Mouse (Mus musculus): ENCODE data around the gene Men1. TPM values are rescaled to one million over a fixed set of nuclear protein-coding genes. Genes with fewer than 3 reads are reported as not detected.
A peak's percentile ranks its signal among the peaks of the same experiment; 100 is the strongest.

The Men1 gene
- polyA plus RNA-seq, 2 experiments from 2014 or later, result 16.9 to 32.1 TPM

DNA sequence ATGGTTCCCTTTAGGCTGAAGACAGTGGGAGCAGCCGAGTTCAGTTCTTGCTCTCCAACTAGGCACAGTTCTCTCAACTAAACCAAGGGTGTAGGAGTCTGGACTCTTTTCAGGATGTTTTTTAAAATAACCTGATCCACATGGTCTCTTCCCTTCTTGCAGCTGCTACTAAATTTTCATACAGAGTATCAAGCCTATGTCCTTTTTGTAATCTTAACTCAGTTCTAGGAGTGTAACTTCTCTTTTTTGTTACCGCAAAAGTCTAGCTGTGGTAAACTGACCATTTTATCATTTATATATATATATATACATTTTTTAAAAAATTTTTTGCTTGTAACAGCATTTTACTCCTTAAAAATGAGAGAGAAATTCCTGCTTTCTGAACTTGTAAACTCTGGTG, 35.4 kb downstream of the Men1 start:
- no peak for ATAC-seq

DNA sequence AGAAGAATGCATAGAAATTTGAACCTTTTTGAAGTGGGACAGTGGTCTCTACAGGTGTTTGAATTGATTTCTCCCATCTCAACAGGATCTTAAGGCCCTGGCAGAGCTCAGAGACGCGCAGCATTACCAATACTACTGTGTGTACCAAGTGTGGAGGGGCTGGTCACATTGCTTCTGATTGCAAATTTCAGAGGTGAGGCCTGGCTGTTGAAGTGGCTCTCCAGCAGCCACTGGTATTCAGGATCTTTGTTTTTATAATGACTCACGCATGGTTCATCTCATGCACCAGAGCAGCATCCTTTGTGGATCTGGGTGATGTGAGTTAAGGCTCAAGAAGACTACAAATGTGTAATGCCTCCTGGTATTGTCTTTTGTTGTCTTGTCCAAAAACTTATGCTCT, 37.7 kb downstream of the Men1 start:
- ATAC-seq, result no peak

DNA sequence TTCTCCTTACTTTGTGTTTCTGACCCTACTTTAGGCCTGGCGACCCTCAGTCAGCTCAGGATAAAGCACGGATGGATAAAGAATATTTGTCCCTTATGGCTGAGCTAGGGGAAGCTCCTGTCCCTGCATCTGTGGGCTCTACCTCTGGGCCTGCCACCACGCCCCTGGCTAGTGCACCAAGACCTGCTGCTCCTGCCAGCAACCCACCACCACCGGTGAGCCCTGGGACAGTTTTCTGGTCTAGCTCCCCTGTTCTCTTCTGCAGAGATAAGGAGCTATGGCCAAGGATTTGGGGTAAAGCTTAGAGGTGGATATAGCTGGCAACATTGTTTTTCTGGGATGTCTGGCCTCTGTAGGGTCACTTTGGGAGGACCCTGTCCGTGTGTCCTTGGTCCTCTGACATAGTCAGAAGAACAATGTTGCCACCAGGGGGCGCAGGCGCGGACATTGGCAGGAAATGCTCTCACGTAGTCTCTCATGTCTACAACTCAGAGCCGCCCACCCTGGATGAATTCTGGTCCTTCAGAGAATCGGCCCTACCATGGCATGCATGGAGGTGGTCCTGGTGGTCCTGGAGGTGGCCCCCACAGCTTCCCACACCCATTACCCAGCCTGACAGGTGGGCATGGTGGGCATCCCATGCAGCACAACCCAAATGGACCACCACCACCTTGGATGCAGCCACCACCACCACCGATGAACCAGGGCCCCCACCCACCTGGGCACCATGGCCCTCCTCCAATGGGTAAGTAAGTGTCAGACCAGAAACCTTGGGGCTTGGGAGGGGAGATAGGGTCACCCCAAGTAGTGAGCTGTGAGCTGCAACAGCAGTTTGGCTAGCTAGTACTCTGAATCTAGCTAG, 39.0 kb downstream of the Men1 start:
- peak; percentile 64 for ATAC-seq

DNA sequence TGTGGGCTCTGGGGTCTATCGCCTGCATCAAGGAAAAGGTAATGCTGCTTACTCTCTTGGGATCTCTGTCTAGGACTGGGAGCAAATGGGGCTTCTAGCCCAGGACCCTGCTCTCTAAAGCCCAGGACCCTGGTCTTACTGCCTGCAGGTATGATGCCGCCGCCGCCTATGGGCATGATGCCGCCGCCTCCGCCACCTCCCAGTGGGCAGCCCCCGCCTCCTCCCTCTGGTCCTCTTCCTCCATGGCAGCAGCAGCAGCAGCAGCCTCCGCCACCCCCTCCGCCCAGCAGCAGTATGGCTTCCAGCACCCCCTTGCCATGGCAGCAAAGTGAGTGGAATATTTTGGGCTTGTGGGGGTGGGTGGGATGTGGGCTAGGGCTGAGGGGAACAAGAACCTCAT, 39.8 kb downstream of the Men1 start:
- ATAC-seq, result no peak

DNA sequence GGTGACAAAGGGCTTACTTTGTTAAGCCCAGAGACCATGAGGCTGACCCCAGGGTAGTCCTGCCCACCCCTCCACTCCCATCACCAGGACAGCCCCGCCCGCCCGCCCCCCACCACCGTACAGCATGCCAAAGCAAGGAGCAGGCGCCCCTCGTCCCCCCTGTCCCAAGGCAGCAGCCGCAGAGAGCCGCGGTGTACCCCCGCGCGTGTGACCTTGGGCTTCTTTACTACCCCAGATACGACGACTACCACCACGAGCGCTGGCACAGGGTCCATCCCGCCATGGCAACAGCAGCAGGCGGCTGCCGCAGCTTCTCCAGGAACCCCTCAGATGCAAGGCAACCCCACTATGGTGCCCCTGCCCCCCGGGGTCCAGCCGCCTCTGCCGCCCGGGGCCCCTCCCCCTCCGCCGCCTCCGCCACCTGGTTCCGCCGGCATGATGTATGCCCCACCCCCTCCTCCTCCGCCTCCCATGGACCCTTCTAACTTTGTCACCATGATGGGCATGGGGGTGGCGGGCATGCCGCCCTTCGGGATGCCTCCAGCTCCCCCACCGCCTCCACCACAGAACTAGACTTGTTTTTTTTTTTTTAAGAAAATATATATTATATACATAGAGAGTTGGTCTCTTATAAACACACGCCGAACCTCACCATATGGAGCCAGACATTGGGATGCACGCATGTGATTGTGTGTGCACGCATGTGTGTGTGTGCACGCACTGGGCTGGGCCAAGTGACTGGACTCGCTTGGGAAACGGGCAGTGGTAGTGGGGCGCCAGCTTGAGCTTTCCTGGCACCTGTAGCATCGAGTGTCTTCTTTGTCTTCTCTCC, 40.9 kb downstream of the Men1 start:
- ATAC-seq, result no peak

DNA sequence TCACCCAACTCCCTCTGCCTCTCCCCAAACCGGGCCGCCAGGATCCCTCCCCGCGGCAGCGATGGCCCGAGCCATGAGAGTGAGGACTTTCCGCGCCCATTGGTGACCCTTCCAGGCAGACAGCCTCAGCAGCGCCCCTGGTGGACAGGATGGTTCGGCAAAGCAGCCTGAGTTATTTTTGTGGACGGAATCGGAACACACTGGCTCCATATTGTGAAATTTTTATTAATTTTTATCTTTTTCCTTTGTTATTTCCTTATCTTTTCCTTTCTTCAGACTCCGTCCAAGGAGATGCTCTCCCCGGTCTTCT, 41.4 kb downstream of the Men1 start:
- no peak for ATAC-seq

DNA sequence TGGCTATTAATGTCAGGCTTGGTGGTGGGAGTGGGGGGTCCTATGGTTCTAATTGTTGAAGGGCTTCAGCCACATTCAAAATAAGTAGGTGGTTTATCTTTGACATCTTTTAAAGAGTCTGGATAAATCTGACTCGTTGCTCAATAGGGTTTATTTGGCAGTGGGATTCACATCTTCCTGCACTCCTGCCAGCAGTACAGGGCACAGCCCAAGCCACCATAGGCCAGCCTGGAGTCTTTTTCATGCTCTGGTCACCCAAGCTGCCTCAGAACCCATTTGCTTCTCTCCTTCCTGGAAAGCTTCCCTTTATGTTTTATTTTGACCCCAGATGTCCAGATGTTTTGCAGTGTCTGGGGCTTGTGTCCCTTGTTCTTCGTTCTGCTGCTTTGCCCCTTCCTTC, 41.9 kb downstream of the Men1 start:
- no peak for ATAC-seq

DNA sequence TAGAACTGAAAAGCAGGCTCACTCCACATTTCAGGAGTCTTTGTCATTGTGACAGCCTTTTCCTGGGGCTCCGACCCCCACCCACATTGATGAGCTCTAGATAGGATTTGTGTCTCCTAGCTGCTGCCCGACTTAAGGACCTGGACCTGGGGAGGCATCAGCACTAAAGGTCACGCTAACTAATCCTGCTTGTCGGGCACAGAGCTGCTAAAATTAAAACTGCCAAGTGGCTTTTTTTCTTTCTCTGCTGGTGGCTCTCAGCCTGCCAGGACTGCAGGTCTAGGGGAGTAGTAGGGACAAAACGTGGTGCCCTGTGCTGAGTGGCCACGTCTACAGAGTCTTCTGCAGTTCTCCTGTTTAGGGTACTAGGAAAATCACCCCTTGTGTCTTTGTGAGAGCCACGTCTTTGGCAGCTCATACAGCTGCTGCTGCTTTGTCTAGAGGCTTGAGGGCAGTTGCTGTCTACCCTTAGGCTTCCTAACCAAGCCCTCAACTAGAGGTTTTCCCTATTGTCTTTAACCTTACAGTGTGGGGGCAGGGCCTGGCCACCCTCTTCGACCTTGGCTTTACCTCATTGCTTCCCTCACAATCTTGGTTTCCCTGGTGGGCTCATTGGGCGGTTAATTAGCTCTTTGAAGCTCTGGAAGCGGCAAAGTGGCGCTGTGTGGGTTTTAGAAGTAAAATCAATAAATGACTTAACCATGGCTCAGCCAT, 42.7 kb downstream of the Men1 start:
- no peak for ATAC-seq

DNA sequence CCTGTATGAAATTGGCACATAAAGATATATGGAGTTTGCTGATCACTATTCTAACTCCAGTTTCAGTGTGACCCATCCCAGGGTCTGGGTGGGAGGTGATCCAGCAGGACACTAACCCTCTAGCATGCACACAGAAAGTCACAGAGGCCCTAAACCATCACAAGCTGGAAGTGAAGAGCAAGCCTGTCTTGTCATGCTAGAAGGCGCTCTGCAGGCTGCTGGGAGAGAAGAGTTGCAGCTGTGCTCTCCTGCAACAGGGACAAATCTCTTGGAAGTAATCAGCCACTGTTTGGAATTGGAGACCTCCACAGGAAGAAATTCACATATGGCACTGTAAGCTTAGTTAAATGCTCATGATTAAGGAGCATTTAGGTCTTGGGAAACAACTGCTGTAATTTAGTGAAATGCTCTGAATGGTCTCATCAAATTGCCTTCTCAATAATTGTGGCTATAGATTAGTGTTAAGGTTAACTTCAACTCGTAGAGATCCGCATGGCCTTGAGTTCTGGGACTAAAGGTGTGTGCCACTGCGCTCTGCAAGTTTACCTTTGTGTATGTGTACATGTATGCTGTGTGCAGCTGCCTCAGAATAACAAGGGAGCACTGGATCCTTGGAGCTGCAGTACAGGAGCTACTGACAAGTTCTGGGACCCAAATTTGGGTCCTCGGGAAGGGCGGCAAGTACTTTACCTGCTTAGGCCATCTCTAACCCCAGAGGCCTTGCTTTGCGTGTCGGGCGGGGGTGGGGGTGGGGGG, 45.8 kb downstream of the Men1 start:
- ATAC-seq, result no peak

DNA sequence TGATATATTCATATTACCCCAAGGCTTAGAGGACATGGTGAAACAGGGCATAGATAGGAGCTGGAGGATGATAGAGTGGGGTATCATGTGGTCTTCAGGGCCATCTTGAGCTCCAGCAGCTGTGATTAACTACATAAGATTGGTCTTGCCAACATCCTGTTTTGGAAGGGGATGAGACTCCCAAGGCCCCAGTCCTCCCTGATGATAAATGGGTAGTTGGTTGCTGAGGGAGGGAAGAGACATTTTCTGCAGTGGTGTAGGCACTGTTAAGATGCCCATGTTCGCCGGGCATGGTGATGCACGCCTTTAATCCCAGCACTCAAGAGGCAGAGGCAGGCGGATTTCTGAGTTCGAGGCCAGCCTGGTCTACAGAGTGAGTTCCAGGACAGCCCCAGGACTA, 46.5 kb downstream of the Men1 start:
- no peak for ATAC-seq

DNA sequence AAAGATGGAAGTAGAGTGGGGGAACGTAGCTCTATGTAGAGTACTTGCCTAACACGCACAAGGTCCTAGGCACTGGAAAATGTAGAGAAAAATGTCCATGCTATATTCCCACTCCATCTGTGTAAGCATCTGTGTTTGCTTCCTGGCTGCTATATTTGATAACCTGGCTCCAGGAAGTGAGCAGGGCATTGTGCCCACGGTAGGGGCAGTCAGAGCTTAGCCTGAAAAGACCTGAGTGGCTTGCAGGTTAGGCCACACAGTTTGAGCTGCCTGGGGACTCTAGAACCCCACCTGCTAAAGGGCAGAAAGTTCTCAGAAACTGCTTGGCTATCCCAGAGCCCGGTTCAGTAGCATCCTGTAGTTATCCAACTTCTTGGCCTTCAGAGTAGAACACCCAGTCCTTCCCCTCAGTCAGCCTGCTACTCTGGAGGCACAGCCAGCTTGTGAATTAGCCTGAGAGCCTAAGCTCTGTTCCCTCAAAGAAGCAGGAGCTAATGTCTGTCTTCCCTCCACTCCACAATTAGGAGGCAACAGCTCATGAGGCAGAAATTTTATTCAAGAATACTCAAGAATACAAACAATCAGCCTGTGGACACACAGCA, 47.6 kb downstream of the Men1 start:
- ATAC-seq, result no peak

DNA sequence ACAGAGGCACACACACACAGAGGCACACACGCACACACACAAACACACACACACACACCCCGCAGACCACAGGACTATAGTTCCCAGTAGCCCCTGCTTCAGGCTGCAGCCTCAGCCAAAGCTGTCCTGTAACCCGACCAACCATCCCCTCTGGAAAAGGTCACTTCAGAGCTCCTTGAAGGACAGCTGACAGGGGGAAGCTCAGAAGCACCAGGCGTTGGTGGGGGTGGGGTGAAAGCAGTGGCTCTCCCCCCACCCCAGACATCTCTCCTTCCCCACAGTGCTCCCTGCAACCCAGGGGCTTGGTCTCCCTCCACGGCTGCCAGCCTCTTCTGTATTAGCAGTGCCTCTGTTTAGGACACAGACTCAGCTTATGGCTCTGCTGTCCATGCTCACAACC, 48.7 kb downstream of the Men1 start:
- ATAC-seq, result no peak

DNA sequence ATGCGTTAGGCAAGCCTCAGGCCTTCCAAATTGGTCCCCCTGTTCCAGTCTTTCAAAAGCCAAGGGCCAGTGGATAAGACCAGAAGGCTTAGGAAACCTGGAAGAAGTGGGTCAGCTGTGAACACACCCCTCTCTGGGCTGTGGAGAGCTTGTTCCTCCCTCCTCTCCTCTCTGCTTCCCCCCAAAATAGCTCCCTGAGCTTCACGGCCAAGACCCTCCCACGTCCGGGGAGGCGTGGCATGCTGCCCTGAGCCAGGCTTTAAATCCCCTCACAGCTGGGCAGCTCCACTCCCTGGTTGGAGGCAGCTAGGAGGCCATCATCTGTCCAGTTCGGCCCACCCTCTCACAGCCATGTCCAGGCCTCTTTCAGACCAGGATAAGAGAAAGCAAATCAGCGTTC, 49.3 kb downstream of the Men1 start, which contains the start of gene Pygm:
TSS of gene Pygm (plus strand) at position 272 of the 400 bp plus-strand sequence.
- ATAC-seq, result no peak

DNA sequence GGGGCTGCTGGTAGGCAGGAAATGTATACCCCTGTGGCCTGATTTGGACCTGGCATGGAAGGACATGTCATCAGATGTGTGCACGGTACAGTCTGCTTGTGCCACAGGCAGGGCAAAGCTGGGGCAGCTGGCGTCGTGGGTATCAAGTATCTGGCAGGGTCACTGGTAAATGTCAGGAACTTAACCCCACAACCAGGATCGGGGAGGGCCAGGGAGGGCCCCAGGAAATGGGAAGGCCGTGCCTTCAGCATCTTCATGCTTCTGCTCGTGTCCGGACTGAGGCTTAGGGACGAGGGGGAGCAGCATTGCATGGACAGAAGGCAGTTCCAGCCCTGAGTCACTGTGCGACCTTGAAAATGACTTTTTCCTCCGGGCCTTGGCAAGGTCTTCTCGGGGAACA, 50.2 kb downstream of the Men1 start:
- ATAC-seq, result no peak

DNA sequence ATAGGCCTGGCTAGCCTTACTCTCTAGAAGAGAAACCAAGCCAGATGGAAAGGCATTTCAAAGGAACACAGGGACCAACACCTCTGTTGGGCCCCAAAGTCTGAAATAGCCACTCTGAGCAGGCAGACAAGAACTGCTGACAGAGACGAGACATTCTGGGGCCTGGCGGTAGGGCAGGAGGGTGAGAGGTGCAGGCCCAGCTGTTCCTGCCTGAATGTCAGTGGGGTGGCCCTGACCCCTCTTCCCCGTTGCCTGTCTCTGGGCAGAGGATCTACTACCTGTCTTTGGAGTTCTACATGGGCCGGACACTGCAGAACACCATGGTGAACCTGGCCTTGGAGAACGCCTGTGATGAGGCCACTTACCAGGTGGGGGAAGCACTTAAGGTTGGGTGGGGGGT, 50.6 kb downstream of the Men1 start:
- ATAC-seq, result no peak

DNA sequence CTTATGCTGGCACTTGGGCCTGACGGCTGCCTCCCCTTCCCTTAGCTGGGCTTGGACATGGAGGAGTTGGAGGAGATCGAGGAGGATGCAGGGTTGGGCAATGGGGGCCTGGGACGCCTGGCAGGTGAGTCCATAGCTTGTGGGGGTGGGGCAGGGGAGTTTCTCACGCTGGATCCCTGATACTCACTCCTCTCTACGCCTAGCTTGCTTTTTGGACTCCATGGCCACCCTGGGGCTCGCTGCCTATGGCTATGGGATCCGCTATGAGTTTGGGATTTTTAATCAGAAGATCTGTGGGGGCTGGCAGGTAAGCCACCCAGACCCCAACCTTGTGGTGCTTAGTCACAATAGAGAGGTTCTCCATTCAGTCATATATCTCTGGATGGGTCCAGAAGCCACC, 51.0 kb downstream of the Men1 start:
- ATAC-seq, result no peak

DNA sequence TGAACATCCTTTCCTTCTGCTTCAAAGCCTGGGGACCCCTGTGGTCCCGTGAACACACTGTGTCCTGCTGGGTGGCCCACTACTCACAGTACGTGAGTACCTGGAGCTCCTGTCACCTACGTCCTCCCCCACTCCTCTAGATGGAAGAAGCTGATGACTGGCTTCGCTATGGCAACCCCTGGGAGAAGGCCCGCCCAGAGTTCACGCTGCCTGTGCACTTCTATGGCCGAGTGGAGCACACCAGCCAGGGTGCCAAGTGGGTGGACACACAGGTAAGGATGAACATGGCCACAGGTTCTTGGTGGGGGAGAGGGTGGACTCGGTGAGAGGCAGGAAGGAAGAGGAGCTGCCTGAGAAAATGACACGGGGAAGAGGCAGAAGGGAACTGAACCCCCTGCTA, 51.5 kb downstream of the Men1 start:
- no peak for ATAC-seq

DNA sequence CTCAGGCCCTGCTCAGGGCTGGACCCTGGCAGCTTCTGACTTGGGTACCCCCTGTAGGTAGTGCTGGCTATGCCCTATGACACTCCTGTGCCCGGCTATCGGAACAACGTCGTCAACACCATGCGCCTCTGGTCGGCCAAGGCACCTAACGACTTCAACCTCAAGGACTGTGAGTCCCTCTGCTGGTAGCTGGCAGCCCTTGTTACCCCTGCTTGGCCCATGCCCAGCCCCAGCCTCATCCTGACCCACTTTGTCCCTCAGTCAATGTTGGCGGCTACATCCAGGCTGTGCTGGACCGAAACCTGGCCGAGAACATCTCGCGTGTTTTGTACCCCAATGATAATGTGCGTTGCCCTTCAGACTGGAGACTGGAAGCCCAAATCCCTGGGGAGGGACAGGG, 53.2 kb downstream of the Men1 start:
- no peak for ATAC-seq

DNA sequence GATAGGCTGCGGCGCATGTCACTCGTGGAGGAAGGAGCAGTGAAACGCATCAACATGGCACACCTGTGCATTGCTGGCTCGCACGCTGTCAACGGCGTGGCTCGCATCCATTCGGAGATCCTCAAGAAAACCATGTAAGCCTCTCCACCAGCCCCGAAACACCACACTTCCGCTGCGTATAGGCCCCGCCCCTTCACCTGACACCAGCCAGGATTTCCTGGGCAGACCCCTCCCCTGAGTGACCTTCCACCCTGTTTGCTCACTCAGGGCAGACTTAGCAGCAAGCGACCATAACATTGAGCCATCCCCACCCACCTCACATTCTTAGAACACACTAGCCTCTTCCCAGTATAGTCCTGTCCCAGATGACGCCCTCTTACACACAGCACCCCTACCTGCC, 55.0 kb downstream of the Men1 start:
- ATAC-seq, result peak; percentile 82

DNA sequence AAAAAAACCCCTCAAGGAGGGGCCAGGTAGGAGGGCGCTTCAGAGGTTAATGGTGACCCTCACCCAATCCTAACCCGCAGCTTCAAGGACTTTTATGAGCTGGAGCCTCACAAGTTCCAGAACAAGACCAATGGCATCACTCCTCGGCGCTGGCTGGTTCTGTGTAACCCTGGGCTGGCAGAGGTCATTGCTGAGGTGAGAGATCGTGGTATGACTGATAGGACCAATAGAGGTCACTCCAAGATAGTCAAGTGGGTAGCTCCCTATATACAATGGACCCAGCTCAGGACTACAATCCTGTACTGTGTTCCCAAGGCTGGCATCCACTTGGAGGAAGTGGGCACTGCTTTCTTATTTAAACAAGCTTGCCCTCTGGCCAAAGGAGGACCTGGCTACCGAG, 55.5 kb downstream of the Men1 start:
- ATAC-seq, result no peak
